Mouse (Mus musculus): ENCODE data around the gene Disp1. TPM values are rescaled to one million over a fixed set of nuclear protein-coding genes. Genes with fewer than 3 reads are reported as not detected.
A peak's percentile ranks its signal among the peaks of the same experiment; 100 is the strongest.

Gene Disp1
- polyA plus RNA-seq, 2 experiments = 34.7 to 47.3 TPM

- Histone ChIP-seq H3K27me3 (ENCODE audit: control insufficient read depth, insufficient read depth, low read length) (no peaks in the 10 kb centered on the region), H3K9me3 (ENCODE audit: control insufficient read depth, low read length) (no peaks in the 10 kb centered on the region), H3K4me3 (replicated peaks; ENCODE audit: low read length) (no peak overlapping the region), H3K4me2 (replicated peaks; ENCODE audit: low read depth, low read length, severe bottlenecking) (no peak overlapping the region), H3K4me1 (ENCODE audit: control insufficient read depth, insufficient read depth, low read length) (peaks cover 16% of the 10 kb centered on the region), H3K36me3 (ENCODE audit: control insufficient read depth, insufficient read depth, low read length) (no peaks in the 10 kb centered on the region; the same call in 1 of the 2 replicates), H3K9ac (ENCODE audit: low read depth, low read length, severe bottlenecking) (no peak overlapping the region), H3K27ac (replicated peaks; ENCODE audit: low read depth, low read length) (no peak overlapping the region)
- TF ChIP-seq POLR2A (IDR thresholded peaks at IDR 0.05; ENCODE audit: borderline replicate concordance, extremely low read depth, insufficient read depth, insufficient read length) = no peak
- DNase-seq (ENCODE audit: low spot score) = no peak
- WGBS = 85% methylated on average over 5 of the region's 5 CpGs
- ATAC-seq (ENCODE audit: low FRiP score, low read depth) = no peak
Observed at GRCm38 (mm10) chr1:183200926-183201325, 20.4 kb downstream of the Disp1 start.

- peak overlapping the region; percentile 21 for H3K27ac ChIP-seq (replicated peaks; ENCODE audit: low read depth, low read length)
Observed at GRCm38 (mm10) chr1:183194763-183195162, 26.6 kb downstream of the Disp1 start.

GRCm38 (mm10) chr1:183194151-183194550, 27.2 kb downstream of the Disp1 start:
- DNase-seq (ENCODE audit: low spot score) (peak; percentile 85), ATAC-seq (ENCODE audit: low FRiP score, low read depth) (peak; percentile 62)
- no peak for TF ChIP-seq POLR2A (IDR thresholded peaks at IDR 0.05; ENCODE audit: borderline replicate concordance, extremely low read depth, insufficient read depth, insufficient read length)
- Histone ChIP-seq H3K27ac (replicated peaks; ENCODE audit: low read depth, low read length) (0 out of 2 replicates have a peak overlapping the region, but pooled peaks have one; percentile 6), H3K4me1 (ENCODE audit: control insufficient read depth, insufficient read depth, low read length) (peaks cover 71% of the 10 kb centered on the region), H3K4me2 (replicated peaks; ENCODE audit: low read depth, low read length, severe bottlenecking) (0 out of 2 replicates have a peak overlapping the region, but pooled peaks have one; percentile 6), H3K9ac (ENCODE audit: low read depth, low read length, severe bottlenecking) (no peak overlapping the region), H3K9me3 (ENCODE audit: control insufficient read depth, low read length) (no peaks in the 10 kb centered on the region), H3K4me3 (replicated peaks; ENCODE audit: low read length) (no peak overlapping the region), H3K36me3 (ENCODE audit: control insufficient read depth, insufficient read depth, low read length) (no peaks in the 10 kb centered on the region), H3K27me3 (ENCODE audit: control insufficient read depth, insufficient read depth, low read length) (no peaks in the 10 kb centered on the region)
- 25% methylated on average over 5 of the region's 5 CpGs for WGBS

More at GRCm38 (mm10) chr1:183194763-183195162, 26.6 kb downstream of the Disp1 start:
- Histone ChIP-seq H3K9me3 (ENCODE audit: control insufficient read depth, low read length) (no peaks in the 10 kb centered on the region), H3K36me3 (ENCODE audit: control insufficient read depth, insufficient read depth, low read length) (no peaks in the 10 kb centered on the region; the same call in 1 of the 2 replicates), H3K4me1 (ENCODE audit: control insufficient read depth, insufficient read depth, low read length) (peaks cover 65% of the 10 kb centered on the region), H3K27me3 (ENCODE audit: control insufficient read depth, insufficient read depth, low read length) (no peaks in the 10 kb centered on the region), H3K4me2 (replicated peaks; ENCODE audit: low read depth, low read length, severe bottlenecking) (0 out of 2 replicates have a peak overlapping the region, but pooled peaks have one; percentile 15), H3K4me3 (replicated peaks; ENCODE audit: low read length) (no peak overlapping the region), H3K9ac (ENCODE audit: low read depth, low read length, severe bottlenecking) (no peak overlapping the region)
- TF ChIP-seq POLR2A (IDR thresholded peaks at IDR 0.05; ENCODE audit: borderline replicate concordance, extremely low read depth, insufficient read depth, insufficient read length) = no peak
- no peak for ATAC-seq (ENCODE audit: low FRiP score, low read depth)
- DNase-seq (ENCODE audit: low spot score) = no peak
- 79% methylated on average over 18 of the region's 18 CpGs for WGBS

- DNase-seq (ENCODE audit: low spot score) = no peak
Observed at GRCm38 (mm10) chr1:183191398-183191797, 29.9 kb downstream of the Disp1 start.

GRCm38 (mm10) chr1:183190456-183190855, 30.9 kb downstream of the Disp1 start:
- no peaks in the 10 kb centered on the region for H3K9me3 ChIP-seq (ENCODE audit: control insufficient read depth, low read length)
- H3K4me2 ChIP-seq (replicated peaks; ENCODE audit: low read depth, low read length, severe bottlenecking) = peak overlapping the region; percentile 16; the same call in 1 of the 2 replicates
- H3K9ac ChIP-seq (ENCODE audit: low read depth, low read length, severe bottlenecking) = no peak overlapping the region
- ATAC-seq (ENCODE audit: low FRiP score, low read depth) (no peak), DNase-seq (ENCODE audit: low spot score) (peak; percentile 63)
- 29% methylated on average over 9 of the region's 9 CpGs for WGBS
- H3K27me3 ChIP-seq (ENCODE audit: control insufficient read depth, insufficient read depth, low read length) = no peaks in the 10 kb centered on the region
- peak overlapping the region; percentile 71 for H3K27ac ChIP-seq (replicated peaks; ENCODE audit: low read depth, low read length)
- no peak for TF ChIP-seq POLR2A (IDR thresholded peaks at IDR 0.05; ENCODE audit: borderline replicate concordance, extremely low read depth, insufficient read depth, insufficient read length)
- peaks cover 65% of the 10 kb centered on the region for H3K4me1 ChIP-seq (ENCODE audit: control insufficient read depth, insufficient read depth, low read length)
- no peak overlapping the region for H3K4me3 ChIP-seq (replicated peaks; ENCODE audit: low read length)
- H3K36me3 ChIP-seq (ENCODE audit: control insufficient read depth, insufficient read depth, low read length) = no peaks in the 10 kb centered on the region

More at GRCm38 (mm10) chr1:183191398-183191797, 29.9 kb downstream of the Disp1 start:
- no peak overlapping the region for H3K9ac ChIP-seq (ENCODE audit: low read depth, low read length, severe bottlenecking)
- no peak overlapping the region for H3K4me3 ChIP-seq (replicated peaks; ENCODE audit: low read length)
- H3K4me1 ChIP-seq (ENCODE audit: control insufficient read depth, insufficient read depth, low read length) = peaks cover 74% of the 10 kb centered on the region
- H3K27ac ChIP-seq (replicated peaks; ENCODE audit: low read depth, low read length) = 0 out of 2 replicates have a peak overlapping the region, but pooled peaks have one; percentile 28
- H3K36me3 ChIP-seq (ENCODE audit: control insufficient read depth, insufficient read depth, low read length) = no peaks in the 10 kb centered on the region
- H3K9me3 ChIP-seq (ENCODE audit: control insufficient read depth, low read length) = no peaks in the 10 kb centered on the region
- WGBS = 44% methylated on average over 10 of the region's 10 CpGs
- TF ChIP-seq POLR2A (IDR thresholded peaks at IDR 0.05; ENCODE audit: borderline replicate concordance, extremely low read depth, insufficient read depth, insufficient read length) = no peak
- no peak for ATAC-seq (ENCODE audit: low FRiP score, low read depth)
- H3K4me2 ChIP-seq (replicated peaks; ENCODE audit: low read depth, low read length, severe bottlenecking) = no peak overlapping the region
- H3K27me3 ChIP-seq (ENCODE audit: control insufficient read depth, insufficient read depth, low read length) = no peaks in the 10 kb centered on the region

All from limb, embryonic 14.5 days (tissue).